Mouse (Mus musculus) liver, embryonic 14.5 days (tissue): ENCODE measurements around the gene Il17re. TPM values are rescaled to one million over a fixed set of nuclear protein-coding genes. Genes with fewer than 3 reads are reported as not detected.

ENCODE experiments used
- ATAC-seq: fragments of 200-750 bp; cut with Nextera tagmentation; 2 replicates; pipeline ENCODE4 v1.8.0; 2017; ENCODE audit warnings: moderate number of reproducible peaks, mild to moderate bottlenecking, moderate library complexity; ENCODE audit not compliant: insufficient read depth
- DNase-seq, 3 experiments: peaks; one replicate each; pipeline ENCODE4 v3.0.0-alpha.2; 2012 to 2013; ENCODE audit warnings: low read depth in 3 of 3, low spot score in 3 of 3
- H3K27ac ChIP-seq: fragments of 300-500 bp; sonication (generic); 2 replicates; pipeline ENCODE4 v1.5.1; 2014; ENCODE audit warnings: moderate library complexity, mild to moderate bottlenecking, control low read depth, inconsistent platforms
- H3K27me3 ChIP-seq: fragments of 300-500 bp; sonication (generic); 2 replicates; pipeline ENCODE4 v1.6.1; 2014; ENCODE audit warnings: mild to moderate bottlenecking, low read length, moderate library complexity; ENCODE audit not compliant: control insufficient read depth, insufficient read depth
- H3K36me3 ChIP-seq: fragments of 300-500 bp; sonication (generic); replicated peaks from 2 replicates; pipeline ENCODE4 v1.6.1; 2014; ENCODE audit warnings: low read depth; ENCODE audit not compliant: control insufficient read depth, insufficient read depth
- H3K4me1 ChIP-seq, 2 experiments: fragments of 200-500 bp in 1 of 2; fragments of 300-500 bp in 1 of 2; sonication (generic) in 1 of 2; replicated peaks; 2 replicates each; pipeline ENCODE4 v1.6.1; 2012 to 2014; ENCODE audit warnings: antibody characterized with exemption in 1 of 2, inconsistent platforms in 1 of 2, low read length in 1 of 2; ENCODE audit not compliant: control insufficient read depth in 2 of 2, insufficient read depth in 2 of 2
- H3K4me2 ChIP-seq: fragments of 300-500 bp; sonication (generic); 2 replicates; pipeline ENCODE4 v1.6.1; 2014; ENCODE audit warnings: low read depth, mild to moderate bottlenecking, control low read depth, moderate library complexity
- H3K4me3 ChIP-seq, 2 experiments: fragments of 200-500 bp in 1 of 2; fragments of 300-500 bp in 1 of 2; sonication (generic) in 1 of 2; 2 replicates each; pipeline ENCODE4 v1.5.1; 2012 to 2014; ENCODE audit warnings: low read depth in 2 of 2, low read length in 2 of 2, mild to moderate bottlenecking in 2 of 2, control low read depth in 1 of 2, inconsistent platforms in 1 of 2, moderate library complexity in 1 of 2; ENCODE audit not compliant: insufficient read depth in 1 of 2
- H3K9ac ChIP-seq: fragments of 300-500 bp; sonication (generic); replicated peaks from 2 replicates; pipeline ENCODE4 v1.6.1; 2014; ENCODE audit warnings: mild to moderate bottlenecking, control low read depth, moderate library complexity
- H3K9me3 ChIP-seq: fragments of 300-500 bp; sonication (generic); 2 replicates; pipeline ENCODE4 v1.6.1; 2016; ENCODE audit warnings: low read length, mixed read lengths; ENCODE audit not compliant: control insufficient read depth
- CTCF ChIP-seq: IDR thresholded peaks from 2 replicates; pipeline ENCODE4 v1.5.1; 2016; ENCODE audit warnings: antibody characterized with exemption, low read depth, control low read depth
- EP300 ChIP-seq: IDR thresholded peaks from 2 replicates; pipeline ENCODE4 v1.6.1; 2016; ENCODE audit warnings: antibody characterized with exemption, low read depth
- WGBS: fragments of 180-500 bp; shearing (Covaris S2); extraction: QIAGEN DNeasy Blood & Tissue Kit; methylation state at CpG from one replicate; pipeline ENCODE4 v1.1.7; 2014; ENCODE audit not compliant: insufficient replicate concordance; 5-methylcytosine and 5-hydroxymethylcytosine counted together
- polyA plus RNA-seq, 2 experiments: library from polyadenylated mRNA; depleted of rRNA in 1 of 2; stranded (reverse) in 1 of 2; unstranded in 1 of 2; fragments of >200 nt; fragmentation: Nextera tagmentation in 1 of 2; extraction: Ambion mirVana in 1 of 2; gene quantifications; 2 replicates each; pipeline versions ENCODE4 v1.2.1 to v1.2.3; 2012 to 2014

Gene Il17re
- polyA plus RNA-seq, 2 experiments = 0.08 to 0.11 TPM

DNA sequence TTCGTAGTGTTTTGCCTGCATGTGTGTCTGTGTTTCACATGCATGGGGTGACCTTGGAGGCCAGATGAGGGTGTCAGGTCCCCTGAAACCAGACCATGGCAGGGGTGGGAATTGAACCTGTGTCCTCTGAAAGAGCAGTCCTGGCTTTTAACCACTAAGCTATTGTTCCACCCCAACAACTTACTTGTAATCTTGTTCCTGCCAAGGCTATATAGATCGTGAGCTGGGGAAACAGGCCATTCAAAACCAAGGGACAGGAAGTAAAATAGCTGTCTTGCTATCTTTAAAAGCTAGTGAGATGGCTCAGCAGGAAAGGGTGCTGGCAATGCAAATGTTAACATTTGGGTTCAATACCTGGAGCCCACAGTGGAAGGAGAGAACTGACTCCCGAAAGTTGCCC is 28.3 kb upstream of the Il17re start:
- WGBS = 47% methylated on average over 3 of the region's 3 CpGs
- H3K4me2 ChIP-seq = no peak overlapping the region
- ATAC-seq (no peak), DNase-seq (no peak)
- no peak overlapping the region for H3K4me3 ChIP-seq
- no peaks in the 10 kb centered on the region for H3K9me3 ChIP-seq
- H3K36me3 ChIP-seq = no peaks in the 10 kb centered on the region
- H3K9ac ChIP-seq = no peak overlapping the region
- no peaks in the 10 kb centered on the region for H3K4me1 ChIP-seq
- H3K27ac ChIP-seq = no peak overlapping the region
- no peaks in the 10 kb centered on the region for H3K27me3 ChIP-seq
- no peak for TF ChIP-seq CTCF

GRCm38 (mm10) chr6:113430846-113431245 is 27.4 kb upstream of the Il17re start:
- Histone ChIP-seq H3K4me3 (no peak overlapping the region), H3K27ac (no peak overlapping the region), H3K27me3 (no peaks in the 10 kb centered on the region), H3K36me3 (no peaks in the 10 kb centered on the region), H3K9ac (no peak overlapping the region), H3K4me2 (no peak overlapping the region), H3K9me3 (no peaks in the 10 kb centered on the region), H3K4me1 (no peaks in the 10 kb centered on the region)
- WGBS = 49% methylated on average over 3 of the region's 3 CpGs
- ATAC-seq (no peak), DNase-seq (no peak)
- TF ChIP-seq CTCF = no peak
- no peak for TF ChIP-seq EP300

DNA sequence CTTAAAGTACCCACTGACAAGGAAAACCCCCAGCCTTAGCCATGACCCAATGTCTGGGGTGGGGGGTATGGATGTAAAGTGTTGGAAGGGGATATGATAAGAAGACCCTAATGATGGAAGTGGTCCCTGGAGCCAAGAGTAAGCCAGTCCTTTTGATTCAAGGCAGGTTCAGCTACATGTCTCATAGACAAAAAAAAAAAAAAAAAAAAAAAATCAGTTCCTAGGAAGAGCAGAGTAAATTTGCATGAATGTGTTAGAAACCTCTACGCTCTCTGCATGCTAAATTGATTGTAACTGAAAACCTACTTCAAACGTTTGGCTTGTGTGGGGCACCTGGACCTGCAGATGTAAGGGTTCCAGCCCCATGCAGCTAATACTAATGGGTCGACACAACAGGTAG is 26.5 kb upstream of the Il17re start:
- no peak overlapping the region for H3K27ac ChIP-seq
- no peaks in the 10 kb centered on the region for H3K4me1 ChIP-seq
- H3K9ac ChIP-seq = no peak overlapping the region
- WGBS = 53% methylated on average over 3 of the region's 3 CpGs
- no peaks in the 10 kb centered on the region for H3K9me3 ChIP-seq
- TF ChIP-seq CTCF = no peak
- TF ChIP-seq EP300 = no peak
- ATAC-seq (no peak), DNase-seq (no peak)
- H3K27me3 ChIP-seq = no peaks in the 10 kb centered on the region
- H3K4me2 ChIP-seq = no peak overlapping the region
- no peaks in the 10 kb centered on the region for H3K36me3 ChIP-seq
- no peak overlapping the region for H3K4me3 ChIP-seq

DNA sequence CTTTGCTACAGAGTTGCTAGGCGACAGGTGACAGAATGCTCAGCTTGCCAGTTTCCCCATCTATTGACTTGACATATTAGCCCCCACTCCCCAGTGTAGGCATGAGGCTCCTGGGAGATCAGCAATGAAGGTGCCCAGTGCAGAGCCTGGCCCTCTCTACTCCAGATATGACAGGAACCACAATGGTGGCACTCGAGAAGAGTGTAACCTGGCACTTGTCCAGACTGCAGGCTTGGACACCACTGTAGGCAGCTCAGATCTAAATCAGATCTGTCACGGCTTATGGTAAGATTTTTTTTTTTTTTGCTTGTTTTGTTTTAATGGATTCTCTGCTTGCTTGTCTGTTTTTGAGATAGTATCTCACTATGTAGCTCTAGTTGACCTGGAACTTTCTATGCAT is 24.6 kb upstream of the Il17re start:
- H3K4me1 ChIP-seq = no peaks in the 10 kb centered on the region
- no peak overlapping the region for H3K4me2 ChIP-seq
- no peak overlapping the region for H3K9ac ChIP-seq
- DNase-seq = no peak
- H3K27me3 ChIP-seq = no peaks in the 10 kb centered on the region
- TF ChIP-seq EP300 (no peak), CTCF (no peak)
- no peak for ATAC-seq
- WGBS = 64% methylated on average over 3 of the region's 3 CpGs
- H3K36me3 ChIP-seq = no peaks in the 10 kb centered on the region
- no peaks in the 10 kb centered on the region for H3K9me3 ChIP-seq
- H3K27ac ChIP-seq = no peak overlapping the region
- no peak overlapping the region for H3K4me3 ChIP-seq

GRCm38 (mm10) chr6:113434691-113435090 is 23.6 kb upstream of the Il17re start:
- H3K4me3 ChIP-seq = no peak overlapping the region
- WGBS = 52% methylated on average over 7 of the region's 7 CpGs

More at GRCm38 (mm10) chr6:113434691-113435090, 23.6 kb upstream of the Il17re start:
- Histone ChIP-seq H3K27ac (no peak overlapping the region), H3K4me2 (no peak overlapping the region), H3K36me3 (no peaks in the 10 kb centered on the region), H3K27me3 (no peaks in the 10 kb centered on the region), H3K4me1 (no peaks in the 10 kb centered on the region), H3K9ac (no peak overlapping the region), H3K9me3 (no peaks in the 10 kb centered on the region)
- TF ChIP-seq CTCF (no peak), EP300 (no peak)
- no peak for ATAC-seq
- DNase-seq = no peak
